Mouse (Mus musculus) kidney, adult 2 months (tissue): ENCODE data around the gene Tbx2.

Source experiments
- CTCF ChIP-seq: fragments of 200-500 bp; conservative IDR thresholded peaks from 2 replicates; pipeline ENCODE4 v1.5.1; 2011; ENCODE audit warnings: low read depth, mild to moderate bottlenecking, control low read depth, low read length, moderate library complexity, mixed read lengths; ENCODE audit not compliant: insufficient read depth, insufficient read length
- POLR2A ChIP-seq: fragments of 200-500 bp; IDR thresholded peaks from one replicate; pipeline ENCODE4 v1.6.1; 2011; ENCODE audit warnings: low read depth, low read length, control low read depth

DNA sequence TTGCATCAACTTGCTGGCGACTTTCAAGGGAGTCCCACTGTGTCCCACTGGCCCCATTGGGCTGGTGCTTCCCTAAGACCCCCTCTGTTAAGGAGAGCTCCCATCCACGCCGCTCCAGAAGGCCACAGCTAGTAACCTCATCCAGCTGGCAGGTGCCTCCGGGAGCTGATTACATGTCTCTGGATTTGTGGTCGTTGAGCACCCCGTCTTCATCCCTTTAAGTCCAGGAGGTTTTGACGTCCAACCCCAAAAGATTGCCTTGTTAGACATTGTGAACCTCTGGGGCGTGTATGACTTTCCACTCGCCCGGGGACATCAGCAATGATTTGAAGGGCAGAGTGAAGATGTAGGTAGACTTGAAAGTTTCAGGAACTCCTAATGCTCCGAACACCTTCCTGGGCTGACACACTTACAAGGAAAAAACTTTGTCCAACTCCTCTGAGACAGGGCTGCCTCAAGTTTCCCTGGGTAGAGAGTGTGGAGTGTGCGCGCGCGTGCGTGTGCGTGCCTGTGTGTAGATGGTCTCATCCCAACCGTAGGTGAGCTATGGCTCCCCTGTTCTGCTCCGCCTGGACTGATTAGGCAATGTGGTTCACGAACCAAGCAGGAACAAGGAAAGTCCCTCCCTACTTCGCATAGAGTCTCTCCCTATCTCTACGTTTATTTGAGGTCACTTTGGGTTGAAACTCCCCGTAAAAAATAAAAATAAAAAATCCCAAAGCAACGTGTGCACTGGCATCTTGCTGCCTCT lies 10.4 kb downstream of the Tbx2 start:
- TF ChIP-seq CTCF (no peak), POLR2A (no peak)
